Comparison of ENCODE assay signal across 17 mouse cellular contexts in genomic region chr2:64522722-64523121, GRCm38 (mm10).
DNase-seq lines count a peak whose midpoint lies in the region; ATAC-seq and TF ChIP-seq lines count a peak whose summit lies in the region.
"Had no signal": no experiment of that assay in that cellular context is flagged by ENCODE, and none has a peak within 500 bp of the region (broad histone marks: within the 10 kb centered on the region; RNA-seq: fewer than 3 reads in every experiment).

No protein-coding gene starts in this region.

- WGBS in midbrain, embryonic 14.5 days, result 53% methylated on average over 3 of the region's 3 CpGs
- 42% methylated on average over 3 of the region's 3 CpGs for whole genome bisulfite sequencing in midbrain, postnatal 0 days
- WGBS in forebrain, postnatal 0 days, result 28% methylated on average over 3 of the region's 3 CpGs
- WGBS in heart, adult 2 months, result 78% methylated on average over 3 of the region's 3 CpGs

- H3K4me2 ChIP-seq in midbrain, embryonic 14.5 days (ENCODE audit: low read length), result no peak overlapping the region
- H3K4me2 ChIP-seq in midbrain, postnatal 0 days (ENCODE audit: low read depth, low read length, poor library complexity, severe bottlenecking), result no peak overlapping the region
- H3K4me2 ChIP-seq in forebrain, postnatal 0 days (ENCODE audit: low read depth), result no peak overlapping the region
- H3K4me2 ChIP-seq: embryonic facial prominence, embryonic 12.5 days; heart, embryonic 11.5 days; heart, embryonic 15.5 days; hindbrain, embryonic 13.5 days had no signal

- no peak for TF ChIP-seq CTCF in midbrain, postnatal 0 days (IDR thresholded peaks at IDR 0.05)
- TF ChIP-seq CTCF in brain, embryonic 14.5 days (IDR thresholded peaks at IDR 0.05; ENCODE audit: borderline replicate concordance, extremely low read depth, insufficient read depth, insufficient read length), result no peak
- no peak for TF ChIP-seq CTCF in forebrain, postnatal 0 days (IDR thresholded peaks at IDR 0.05; ENCODE audit: low read depth)
- TF ChIP-seq CTCF in heart, adult 2 months (IDR thresholded peaks at IDR 0.05), result no peak

- no peaks in the 10 kb centered on the region for H3K36me3 ChIP-seq in midbrain, embryonic 14.5 days (ENCODE audit: control insufficient read depth, insufficient read depth, low read length)
- no peaks in the 10 kb centered on the region for H3K36me3 ChIP-seq in midbrain, postnatal 0 days (ENCODE audit: insufficient read depth, low read length)
- no peaks in the 10 kb centered on the region for H3K36me3 ChIP-seq in forebrain, postnatal 0 days (ENCODE audit: insufficient read depth)
- H3K36me3 ChIP-seq in heart, adult 2 months (ENCODE audit: control insufficient read depth, insufficient read depth, low read length), result no peaks in the 10 kb centered on the region
- H3K36me3 ChIP-seq: embryonic facial prominence, embryonic 12.5 days; heart, embryonic 15.5 days; hindbrain, embryonic 13.5 days had no signal

- H3K4me3 ChIP-seq in midbrain, embryonic 14.5 days (replicated peaks; ENCODE audit: low read depth, low read length), result no peak overlapping the region
- no peak overlapping the region for H3K4me3 ChIP-seq in midbrain, postnatal 0 days (ENCODE audit: low read depth, low read length)
- H3K4me3 ChIP-seq in forebrain, postnatal 0 days (ENCODE audit: low read depth, low read length), result no peak overlapping the region
- no peak overlapping the region for H3K4me3 ChIP-seq in heart, adult 2 months
- H3K4me3 ChIP-seq: embryonic facial prominence, embryonic 12.5 days; heart, embryonic 15.5 days; hindbrain, embryonic 13.5 days had no signal

- H3K27ac ChIP-seq in midbrain, embryonic 14.5 days (replicated peaks; ENCODE audit: low read depth, low read length), result no peak overlapping the region
- H3K27ac ChIP-seq in midbrain, postnatal 0 days (ENCODE audit: low read depth, low read length), result no peak overlapping the region
- H3K27ac ChIP-seq in forebrain, postnatal 0 days (ENCODE audit: low read depth, low read length), result no peak overlapping the region
- H3K27ac ChIP-seq in heart, adult 2 months, result no peak overlapping the region
- H3K27ac ChIP-seq: embryonic facial prominence, embryonic 12.5 days; heart, embryonic 15.5 days; hindbrain, embryonic 13.5 days had no signal

- no peak for TF ChIP-seq EP300 in heart, adult 2 months (IDR thresholded peaks at IDR 0.05; ENCODE audit: insufficient read depth, low read depth, low read length)

- no peak overlapping the region for H3K9ac ChIP-seq in midbrain, embryonic 14.5 days (replicated peaks; ENCODE audit: low read length)
- no peak overlapping the region for H3K9ac ChIP-seq in midbrain, postnatal 0 days (replicated peaks; ENCODE audit: low read length, poor library complexity, severe bottlenecking)
- no peak overlapping the region for H3K9ac ChIP-seq in forebrain, postnatal 0 days
- H3K9ac ChIP-seq in heart, adult 2 months (ENCODE audit: low read depth, low read length), result no peak overlapping the region
- H3K9ac ChIP-seq: embryonic facial prominence, embryonic 12.5 days; heart, embryonic 15.5 days; hindbrain, embryonic 13.5 days had no signal

- ATAC-seq in midbrain, embryonic 14.5 days (ENCODE audit: low FRiP score, low TSS enrichment), result no peak
- no peak for ATAC-seq in midbrain, postnatal 0 days (ENCODE audit: low FRiP score)
- ATAC-seq in forebrain, postnatal 0 days, result peak; percentile 34; the same call in 1 of the 2 replicates
- ATAC-seq: intestine, embryonic 16.5 days had no signal

- peak; percentile 13 for DNase-seq in midbrain, embryonic 14.5 days
- no peak for DNase-seq in midbrain, postnatal 0 days (ENCODE audit: low spot score)
- DNase-seq in Muller cell, postnatal 12 days (ENCODE audit: inconsistent ontology term), result peak; percentile 22
- peak; percentile 73 for DNase-seq in brain, embryonic 14.5 days (ENCODE audit: low read depth)
- peak; percentile 25 for DNase-seq in forebrain, postnatal 0 days
- DNase-seq in heart, adult 2 months, result no peak
- DNase-seq: adrenal gland, postnatal 10 days; cerebellum, adult 11-12 months; cerebellum, adult 9-10 months; cerebellum, postnatal 25 days; heart, adult 18-20 months; heart, postnatal 14 days had no signal

- 0 out of 2 replicates have a peak, but pooled peaks cover 5% of the 10 kb centered on the region for H3K4me1 ChIP-seq in midbrain, embryonic 14.5 days (ENCODE audit: control insufficient read depth, insufficient read depth, low read length)
- no peaks in the 10 kb centered on the region for H3K4me1 ChIP-seq in midbrain, postnatal 0 days (ENCODE audit: insufficient read depth, low read length)
- no peaks in the 10 kb centered on the region; the same call in 1 of the 2 replicates for H3K4me1 ChIP-seq in forebrain, postnatal 0 days (ENCODE audit: insufficient read depth)
- H3K4me1 ChIP-seq in heart, adult 2 months (ENCODE audit: control insufficient read depth, insufficient read depth, low read length), result no peaks in the 10 kb centered on the region
- H3K4me1 ChIP-seq: embryonic facial prominence, embryonic 12.5 days; heart, embryonic 15.5 days had no signal

- H3K27me3 ChIP-seq in midbrain, embryonic 14.5 days (ENCODE audit: control insufficient read depth, insufficient read depth, low read length), result no peaks in the 10 kb centered on the region
- no peaks in the 10 kb centered on the region for H3K27me3 ChIP-seq in midbrain, postnatal 0 days (ENCODE audit: insufficient read depth, low read length)
- no peaks in the 10 kb centered on the region; the same call in 1 of the 2 replicates for H3K27me3 ChIP-seq in forebrain, postnatal 0 days (ENCODE audit: insufficient read depth, low read length)
- H3K27me3 ChIP-seq in heart, adult 2 months (ENCODE audit: control insufficient read depth, insufficient read depth, low read length), result no peaks in the 10 kb centered on the region
- H3K27me3 ChIP-seq: embryonic facial prominence, embryonic 12.5 days; heart, embryonic 15.5 days; hindbrain, embryonic 13.5 days had no signal

- no peaks in the 10 kb centered on the region for H3K79me2 ChIP-seq in heart, adult 2 months (replicated peaks; ENCODE audit: control insufficient read depth, insufficient read depth, low read length)

- H3K9me3 ChIP-seq in midbrain, embryonic 14.5 days (ENCODE audit: control insufficient read depth, low read length), result no peaks in the 10 kb centered on the region
- no peaks in the 10 kb centered on the region for H3K9me3 ChIP-seq in midbrain, postnatal 0 days (ENCODE audit: low read length)
- H3K9me3 ChIP-seq in forebrain, postnatal 0 days (ENCODE audit: low read length), result no peaks in the 10 kb centered on the region
- H3K9me3 ChIP-seq: embryonic facial prominence, embryonic 12.5 days; heart, embryonic 15.5 days; hindbrain, embryonic 13.5 days had no signal

- TF ChIP-seq POLR2A in brain, embryonic 14.5 days (IDR thresholded peaks at IDR 0.05; ENCODE audit: borderline replicate concordance, extremely low read depth, insufficient read depth, insufficient read length, poor library complexity, severe bottlenecking), result no peak
- no peak for TF ChIP-seq POLR2A in heart, adult 2 months (IDR thresholded peaks at IDR 0.05; ENCODE audit: insufficient read depth, low read depth, low read length)

- intact Hi-C loops in heart, adult 2 months (cut with DNase I), result no loop called here

Comparison
In these comparisons a context has a peak if more than half of its experiments do, and no peak if none do; other contexts are left out.
1. DNase-seq: peak in midbrain, embryonic 14.5 days (single experiment), Muller cell, postnatal 12 days (single experiment), brain, embryonic 14.5 days (single experiment) and forebrain, postnatal 0 days (single experiment); none in midbrain, postnatal 0 days (single experiment) and heart, adult 2 months (0 of 2).